Mouse (Mus musculus) embryonic fibroblast, embryonic 13.5 days (primary cell): ENCODE results near the gene Cntnap2.

ENCODE experiments used
- CTCF ChIP-seq: IDR thresholded peaks from 2 replicates; pipeline ENCODE4 v1.5.1; 2011; ENCODE audit warnings: mild to moderate bottlenecking, control low read depth, low read length, moderate library complexity, borderline replicate concordance; ENCODE audit not compliant: insufficient read depth
- POLR2A ChIP-seq: IDR thresholded peaks from 2 replicates; pipeline ENCODE4 v1.6.1; 2011; ENCODE audit warnings: low read depth, mild to moderate bottlenecking, control low read depth, low read length, moderate library complexity

- TF ChIP-seq CTCF (no peak), POLR2A (no peak)
Observed at GRCm38 (mm10) chr6:46612872-46613271, 1553.7 kb downstream of the Cntnap2 start.
